In the genomic region with DNA sequence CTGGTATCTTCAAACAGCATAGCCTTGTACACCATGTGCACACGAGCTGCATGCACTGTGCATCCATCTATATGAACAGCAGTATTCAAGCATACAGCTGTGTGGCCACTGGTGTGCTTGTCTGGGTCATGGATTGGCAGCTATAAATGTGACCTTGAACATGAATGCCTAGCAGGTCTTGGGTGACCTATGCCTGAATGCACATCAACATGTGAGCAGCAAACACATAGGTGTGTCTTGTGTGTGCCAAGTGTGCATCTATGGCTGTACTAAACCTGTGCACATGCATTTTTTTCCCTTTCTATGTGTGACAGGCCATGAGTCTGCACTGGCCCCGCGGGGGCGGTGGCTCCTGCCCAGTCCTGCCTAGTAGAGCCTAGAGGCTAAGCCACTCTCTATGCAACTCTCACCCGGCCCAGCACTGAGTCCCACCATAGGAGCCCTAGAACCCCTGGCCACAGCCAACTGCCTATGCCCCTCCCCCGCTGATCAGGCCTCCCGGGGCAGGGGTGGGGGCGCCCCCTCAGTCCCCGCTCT, we compare ENCODE assay signal across 8 mouse cellular contexts. TPM values are rescaled to one million over a fixed set of nuclear protein-coding genes. Genes with fewer than 3 reads are reported as not detected.
DNase-seq lines count a peak whose midpoint lies in the region; ATAC-seq and TF ChIP-seq lines count a peak whose summit lies in the region.

No protein-coding gene starts in this region.

- peak; percentile 54 for DNase-seq in liver, embryonic 11.5 days (ENCODE audit: low spot score)
- no peak for DNase-seq in liver
- no peak for DNase-seq in forebrain, postnatal 0 days
- peak; percentile 32 for DNase-seq in retina, embryonic 14.5 days (ENCODE audit: low spot score)
- no peak for DNase-seq in cerebellum, adult 9-11 months
- DNase-seq in layer of hippocampus, postnatal 36 days, result no peak
- DNase-seq in adrenal gland, adult 18-20 months (ENCODE audit: low spot score in 2 of 2), result no peak

- H3K4me1 ChIP-seq in liver, embryonic 11.5 days (replicated peaks; ENCODE audit: control insufficient read depth, insufficient read depth, low read length), result peaks cover 30% of the 10 kb centered on the region
- H3K4me1 ChIP-seq in forebrain, postnatal 0 days (ENCODE audit: insufficient read depth), result peaks cover 8% of the 10 kb centered on the region
- peaks cover 48% of the 10 kb centered on the region for H3K4me1 ChIP-seq in liver, embryonic 12.5 days

- H3K9ac ChIP-seq in liver, embryonic 11.5 days (ENCODE audit: low read depth, low read length), result peak overlapping the region; percentile 53
- H3K9ac ChIP-seq in forebrain, postnatal 0 days, result peak overlapping the region; percentile 69
- H3K9ac ChIP-seq in liver, embryonic 12.5 days, result peak overlapping the region; percentile 49; the same call in 1 of the 2 replicates

- peaks cover 43% of the 10 kb centered on the region for H3K27me3 ChIP-seq in liver, embryonic 11.5 days (replicated peaks; ENCODE audit: control insufficient read depth, insufficient read depth, low read length)
- no peaks in the 10 kb centered on the region for H3K27me3 ChIP-seq in forebrain, postnatal 0 days (ENCODE audit: insufficient read depth, low read length)
- peaks cover 78% of the 10 kb centered on the region for H3K27me3 ChIP-seq in liver, embryonic 12.5 days (replicated peaks)

- H3K4me3 ChIP-seq in liver, embryonic 11.5 days (ENCODE audit: low read depth, low read length), result peak overlapping the region; percentile 67
- peak overlapping the region; percentile 52 for H3K4me3 ChIP-seq in forebrain, postnatal 0 days (ENCODE audit: low read depth, low read length)
- H3K4me3 ChIP-seq in liver, embryonic 12.5 days, result peak overlapping the region; percentile 57

- H3K4me2 ChIP-seq in liver, embryonic 11.5 days, result peak overlapping the region; percentile 97
- H3K4me2 ChIP-seq in forebrain, postnatal 0 days (ENCODE audit: low read depth), result peak overlapping the region; percentile 93
- peak overlapping the region; percentile 90 for H3K4me2 ChIP-seq in liver, embryonic 12.5 days

- no peaks in the 10 kb centered on the region for H3K36me3 ChIP-seq in liver, embryonic 11.5 days (ENCODE audit: control insufficient read depth, insufficient read depth, low read length)
- no peaks in the 10 kb centered on the region for H3K36me3 ChIP-seq in forebrain, postnatal 0 days (ENCODE audit: insufficient read depth)
- no peaks in the 10 kb centered on the region for H3K36me3 ChIP-seq in liver, embryonic 12.5 days

- H3K9me3 ChIP-seq in liver, embryonic 11.5 days (ENCODE audit: control insufficient read depth, low read length), result no peaks in the 10 kb centered on the region
- no peaks in the 10 kb centered on the region for H3K9me3 ChIP-seq in forebrain, postnatal 0 days (ENCODE audit: low read length)
- no peaks in the 10 kb centered on the region for H3K9me3 ChIP-seq in liver, embryonic 12.5 days (replicated peaks)

- peak; percentile 30 for ATAC-seq in liver, embryonic 11.5 days (replicated peaks; ENCODE audit: low FRiP score)
- ATAC-seq in forebrain, postnatal 0 days, result peak; percentile 58
- ATAC-seq in liver, embryonic 12.5 days, result peak; percentile 48

- WGBS in liver, embryonic 11.5 days, result 10% methylated on average over 9 of the region's 9 CpGs
- WGBS in forebrain, postnatal 0 days, result 4% methylated on average over 8 of the region's 9 CpGs
- 13% methylated on average over 9 of the region's 9 CpGs for WGBS in liver, embryonic 12.5 days (ENCODE audit: insufficient replicate concordance)

- peak overlapping the region; percentile 66 for H3K27ac ChIP-seq in liver, embryonic 11.5 days (ENCODE audit: low read depth, low read length)
- H3K27ac ChIP-seq in forebrain, postnatal 0 days (ENCODE audit: low read depth, low read length), result peak overlapping the region; percentile 77
- 0 out of 2 replicates have a peak overlapping the region, but pooled peaks have one; percentile 10 for H3K27ac ChIP-seq in liver, embryonic 12.5 days

- no peak for TF ChIP-seq CTCF in forebrain, postnatal 0 days (IDR thresholded peaks at IDR 0.05; ENCODE audit: low read depth)

RNA-seq across cellular contexts. Expression of a gene that starts 1.3 kb away (rescaled TPM):
- 5.1 and 5.4 TPM in 2 replicates for polyA plus RNA-seq in liver, embryonic 11.5 days (2014; fragmentation: Nextera tagmentation; extraction: Ambion mirVana)
- total RNA-seq in forebrain, postnatal 0 days (2014; rRNA removed), result 13.5 and 22.5 TPM in 2 replicates
- 2.3 and 3.3 TPM in 2 replicates for polyA plus RNA-seq in forebrain, postnatal 0 days (2015; fragmentation: Nextera tagmentation; extraction: Ambion mirVana)
- 1.7 and 2.3 TPM in 2 replicates for polyA plus RNA-seq in liver, embryonic 12.5 days (2016; fragmentation: Nextera tagmentation; extraction: Ambion mirVana)
- total RNA-seq in layer of hippocampus, postnatal 36 days (2021), result 1 to 10 TPM; 7.0 to 8.2 TPM
- total RNA-seq in adrenal gland, adult 18-20 months (2021), result 1 to 10 TPM; 5.2 to 8.8 TPM

RNA-seq across cellular contexts. Expression of a gene that starts 24.0 kb away (rescaled TPM):
- 0.14 TPM in 1 of 2 replicates, not detected in the other for polyA plus RNA-seq in liver, embryonic 11.5 days (2014; fragmentation: Nextera tagmentation; extraction: Ambion mirVana)
- total RNA-seq in forebrain, postnatal 0 days (2014; rRNA removed), result 0.29 TPM in 1 of 2 replicates, not detected in the other
- 0.08 and 0.11 TPM in 2 replicates for polyA plus RNA-seq in forebrain, postnatal 0 days (2015; fragmentation: Nextera tagmentation; extraction: Ambion mirVana)
- polyA plus RNA-seq in liver, embryonic 12.5 days (2016; fragmentation: Nextera tagmentation; extraction: Ambion mirVana), result 0.10 and 0.13 TPM in 2 replicates
- under 1 TPM; 0.23 to 0.75 TPM for total RNA-seq in layer of hippocampus, postnatal 36 days (2021)
- total RNA-seq in adrenal gland, adult 18-20 months (2021), result under 1 TPM in 1 of 2 experiments, not detected in 1; 0.19 TPM

Comparison
In these comparisons a context has a peak if more than half of its experiments do, and no peak if none do; other contexts are left out.
1. DNase-seq: peak in liver, embryonic 11.5 days (single experiment) and retina, embryonic 14.5 days (single experiment); none in liver (single experiment), forebrain, postnatal 0 days (single experiment), cerebellum, adult 9-11 months (single experiment), layer of hippocampus, postnatal 36 days (0 of 2) and adrenal gland, adult 18-20 months (0 of 2).
2. H3K27ac ChIP-seq: peak in every context shown above with its lines; median percentile 77 in forebrain, postnatal 0 days; 66 in liver, embryonic 11.5 days; 10 in liver, embryonic 12.5 days.
3. Peak in every context shown above with its lines, with median percentiles within 50 percentile points of each other: ATAC-seq, H3K4me2 ChIP-seq, H3K4me3 ChIP-seq and H3K9ac ChIP-seq.